Mouse (Mus musculus) olfactory bulb, adult 2 months (tissue): ENCODE results near the gene Gm973.

Experiments
- CTCF ChIP-seq: fragments of 200-500 bp; IDR thresholded peaks from 2 replicates; pipeline ENCODE4 v1.5.1; 2012; ENCODE audit warnings: low read depth, mild to moderate bottlenecking, low read length, moderate library complexity; ENCODE audit not compliant: insufficient read depth
- POLR2A ChIP-seq: fragments of 200-500 bp; IDR thresholded peaks from 2 replicates; pipeline ENCODE4 v1.6.1; 2012; ENCODE audit warnings: mild to moderate bottlenecking, low read depth, low read length, moderate library complexity; ENCODE audit not compliant: insufficient read depth

GRCm38 (mm10) chr1:59631986-59632659, 116.1 kb downstream of the Gm973 start:
- TF ChIP-seq CTCF = no peak
- TF ChIP-seq POLR2A = no peak
